Mouse (Mus musculus) embryonic facial prominence, embryonic 15.5 days (tissue): ENCODE data around the gene Srgap1. TPM values are rescaled to one million over a fixed set of nuclear protein-coding genes. Genes with fewer than 3 reads are reported as not detected.

ENCODE experiments used
- ATAC-seq: fragments of 200-750 bp; cut with Nextera tagmentation; 2 replicates; pipeline ENCODE4 v1.8.0; 2017; ENCODE audit warnings: low read depth, moderate TSS enrichment; ENCODE audit not compliant: insufficient number of reproducible peaks, low FRiP score, low TSS enrichment
- H3K27ac ChIP-seq: fragments of 300-500 bp; sonication (generic); replicated peaks from 2 replicates; pipeline ENCODE4 v1.5.1; 2015; ENCODE audit warnings: mild to moderate bottlenecking, inconsistent platforms
- H3K27me3 ChIP-seq: fragments of 300-500 bp; sonication (generic); 2 replicates; pipeline ENCODE4 v1.6.1; 2015; ENCODE audit warnings: inconsistent platforms
- H3K36me3 ChIP-seq: fragments of 300-500 bp; sonication (generic); 2 replicates; pipeline ENCODE4 v1.6.1; 2015; ENCODE audit warnings: mild to moderate bottlenecking, inconsistent platforms
- H3K4me1 ChIP-seq: fragments of 300-500 bp; sonication (generic); 2 replicates; pipeline ENCODE4 v1.6.1; 2015; ENCODE audit warnings: inconsistent platforms
- H3K4me2 ChIP-seq: fragments of 300-500 bp; sonication (generic); replicated peaks from 2 replicates; pipeline ENCODE4 v1.6.1; 2015; ENCODE audit warnings: mild to moderate bottlenecking, inconsistent platforms
- H3K4me3 ChIP-seq: fragments of 300-500 bp; sonication (generic); replicated peaks from 2 replicates; pipeline ENCODE4 v1.5.1; 2015; ENCODE audit warnings: mild to moderate bottlenecking, inconsistent platforms
- H3K9ac ChIP-seq: fragments of 300-500 bp; sonication (generic); 2 replicates; pipeline ENCODE4 v1.6.1; 2015; ENCODE audit warnings: inconsistent platforms
- H3K9me3 ChIP-seq: fragments of 300-500 bp; sonication (generic); replicated peaks from 2 replicates; pipeline ENCODE4 v1.6.1; 2016; ENCODE audit warnings: inconsistent platforms
- WGBS: fragments of 180-500 bp; shearing (Covaris S2); methylation state at CpG from one replicate; pipeline ENCODE4 v1.1.7; 2015; 5-methylcytosine and 5-hydroxymethylcytosine counted together
- polyA plus RNA-seq: library from polyadenylated mRNA; unstranded; fragments of >200 nt; fragmentation: Nextera tagmentation; extraction: Ambion mirVana; gene quantifications from 2 replicates; pipeline ENCODE4 v1.2.1, GENCODE M21; 2015

Gene Srgap1
- polyA plus RNA-seq, 1 experiment from 2014 or later = 13.1 TPM

DNA sequence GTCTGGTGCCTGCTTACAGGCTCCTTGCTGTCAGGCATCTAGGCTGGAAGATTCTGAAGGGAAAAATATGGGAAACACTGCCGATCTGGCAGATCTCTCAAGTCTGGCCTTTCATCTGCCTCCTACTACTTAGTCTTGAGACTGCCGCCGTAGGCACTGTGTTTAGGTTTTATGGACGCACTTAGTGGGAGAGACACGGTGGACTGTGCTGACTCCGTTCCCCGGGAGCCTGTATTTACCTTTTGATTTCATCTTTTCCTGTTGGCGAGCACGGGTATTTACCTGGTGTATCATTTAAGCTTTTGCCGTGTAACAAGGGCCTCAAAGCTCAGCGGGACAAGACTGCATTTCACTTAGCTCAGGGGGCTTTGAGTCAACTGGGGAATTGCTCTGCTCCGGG, 131.6 kb downstream of the Srgap1 start:
- ATAC-seq = no peak
- Histone ChIP-seq H3K36me3 (no peaks in the 10 kb centered on the region), H3K4me2 (no peak overlapping the region), H3K9ac (no peak overlapping the region), H3K4me1 (peaks cover 17% of the 10 kb centered on the region; the same call in 1 of the 2 replicates), H3K4me3 (no peak overlapping the region), H3K27ac (no peak overlapping the region), H3K27me3 (no peaks in the 10 kb centered on the region), H3K9me3 (no peaks in the 10 kb centered on the region)
- WGBS = 67% methylated on average over 12 of the region's 12 CpGs

GRCm38 (mm10) chr10:121904137-121904536, 143.0 kb downstream of the Srgap1 start:
- no peaks in the 10 kb centered on the region for H3K9me3 ChIP-seq
- WGBS = 41% methylated on average over 1 of the region's 1 CpGs
- ATAC-seq = no peak; the same call in 1 of the 2 replicates

DNA sequence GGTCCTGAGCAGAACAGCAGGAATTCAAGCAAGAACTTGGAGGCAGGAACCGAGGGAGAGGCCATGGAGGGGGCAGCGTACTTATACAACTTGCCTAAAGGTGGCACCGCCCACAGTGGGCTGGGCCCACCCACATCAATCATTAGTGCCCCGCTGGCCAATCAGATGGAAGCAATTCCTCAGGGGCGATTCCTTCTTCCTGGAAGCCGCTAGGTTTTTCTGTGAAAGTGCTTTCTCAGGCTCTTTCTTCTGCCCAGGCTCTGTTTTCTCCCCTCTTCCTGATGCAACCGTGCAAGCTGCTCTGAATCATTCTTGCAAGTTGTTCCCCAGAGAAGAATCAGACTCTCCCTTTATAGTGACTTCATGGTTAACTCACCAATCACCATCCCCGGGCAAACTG, 144.5 kb downstream of the Srgap1 start:
- no peak for ATAC-seq
- H3K4me3 ChIP-seq = no peak overlapping the region

More at GRCm38 (mm10) chr10:121904137-121904536, 143.0 kb downstream of the Srgap1 start:
- H3K9ac ChIP-seq = no peak overlapping the region
- no peak overlapping the region for H3K27ac ChIP-seq
- no peaks in the 10 kb centered on the region for H3K36me3 ChIP-seq
- 0 out of 2 replicates have a peak, but pooled peaks cover 4% of the 10 kb centered on the region for H3K4me1 ChIP-seq
- H3K4me3 ChIP-seq = no peak overlapping the region
- H3K4me2 ChIP-seq = no peak overlapping the region
- H3K27me3 ChIP-seq = no peaks in the 10 kb centered on the region

DNA sequence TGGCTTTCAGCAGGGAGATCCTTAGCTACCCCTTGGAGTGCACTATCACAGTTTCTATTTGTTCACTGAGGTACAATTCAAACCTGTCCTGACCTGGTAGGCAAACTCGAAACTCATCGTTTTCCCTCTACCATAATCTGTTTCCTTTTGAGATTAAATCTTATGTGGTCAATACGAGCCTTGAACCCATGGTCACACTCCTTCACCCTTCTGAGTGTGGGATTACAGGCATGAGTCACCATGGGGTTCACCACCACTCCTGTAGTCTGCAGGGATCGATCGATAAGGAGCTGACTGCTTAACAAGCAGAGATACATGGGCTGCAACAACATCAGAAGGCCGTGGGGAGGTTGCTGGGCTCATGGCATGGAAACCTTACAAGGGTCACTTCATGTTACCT, 146.3 kb downstream of the Srgap1 start:
- no peaks in the 10 kb centered on the region for H3K36me3 ChIP-seq
- WGBS = 80% methylated on average over 6 of the region's 6 CpGs
- no peak overlapping the region for H3K4me3 ChIP-seq
- no peak overlapping the region for H3K27ac ChIP-seq
- H3K4me1 ChIP-seq = 0 out of 2 replicates have a peak, but pooled peaks cover 4% of the 10 kb centered on the region
- no peak overlapping the region for H3K9ac ChIP-seq
- no peaks in the 10 kb centered on the region for H3K27me3 ChIP-seq
- no peak overlapping the region for H3K4me2 ChIP-seq
- ATAC-seq = no peak
- no peaks in the 10 kb centered on the region for H3K9me3 ChIP-seq

More for the DNA sequence above, 144.5 kb downstream of the Srgap1 start:
- 80% methylated on average over 8 of the region's 8 CpGs for WGBS
- Histone ChIP-seq H3K4me1 (0 out of 2 replicates have a peak, but pooled peaks cover 4% of the 10 kb centered on the region), H3K27ac (no peak overlapping the region), H3K36me3 (no peaks in the 10 kb centered on the region), H3K9ac (no peak overlapping the region), H3K27me3 (no peaks in the 10 kb centered on the region), H3K9me3 (no peaks in the 10 kb centered on the region), H3K4me2 (no peak overlapping the region)

DNA sequence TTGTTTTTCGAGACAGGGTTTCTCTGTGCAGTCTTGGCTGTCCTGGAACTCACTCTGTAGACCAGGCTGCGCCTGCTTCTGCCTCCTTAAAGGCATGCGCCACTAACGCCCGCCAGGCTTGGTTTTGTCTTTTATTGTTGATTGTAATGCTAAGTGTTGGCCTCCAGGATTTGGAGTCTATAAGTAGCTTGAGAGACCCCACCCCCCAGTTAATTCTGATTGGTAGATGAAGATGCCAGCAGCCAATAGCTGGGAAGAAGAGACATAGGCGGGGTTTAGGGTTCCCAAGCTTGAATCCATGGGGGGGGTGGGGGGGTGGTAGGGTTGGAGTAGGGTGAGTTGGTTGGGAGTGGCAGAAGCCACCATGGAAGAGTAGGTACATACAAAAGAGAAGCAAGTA, 147.4 kb downstream of the Srgap1 start:
- H3K27me3 ChIP-seq = no peaks in the 10 kb centered on the region

GRCm38 (mm10) chr10:121897835-121898370, 149.2 kb downstream of the Srgap1 start:
- Histone ChIP-seq H3K36me3 (no peaks in the 10 kb centered on the region), H3K9me3 (no peaks in the 10 kb centered on the region), H3K4me1 (no peaks in the 10 kb centered on the region), H3K27me3 (no peaks in the 10 kb centered on the region), H3K4me2 (no peak overlapping the region), H3K9ac (no peak overlapping the region), H3K27ac (no peak overlapping the region), H3K4me3 (no peak overlapping the region)
- no peak for ATAC-seq
- WGBS = 90% methylated on average over 2 of the region's 2 CpGs

More for the DNA sequence above, 147.4 kb downstream of the Srgap1 start:
- 93% methylated on average over 6 of the region's 6 CpGs for WGBS
- no peak overlapping the region for H3K4me2 ChIP-seq
- no peak for ATAC-seq
- H3K9ac ChIP-seq = no peak overlapping the region
- H3K36me3 ChIP-seq = no peaks in the 10 kb centered on the region
- no peaks in the 10 kb centered on the region for H3K9me3 ChIP-seq
- no peak overlapping the region for H3K27ac ChIP-seq
- no peak overlapping the region for H3K4me3 ChIP-seq
- H3K4me1 ChIP-seq = 0 out of 2 replicates have a peak, but pooled peaks cover 4% of the 10 kb centered on the region

DNA sequence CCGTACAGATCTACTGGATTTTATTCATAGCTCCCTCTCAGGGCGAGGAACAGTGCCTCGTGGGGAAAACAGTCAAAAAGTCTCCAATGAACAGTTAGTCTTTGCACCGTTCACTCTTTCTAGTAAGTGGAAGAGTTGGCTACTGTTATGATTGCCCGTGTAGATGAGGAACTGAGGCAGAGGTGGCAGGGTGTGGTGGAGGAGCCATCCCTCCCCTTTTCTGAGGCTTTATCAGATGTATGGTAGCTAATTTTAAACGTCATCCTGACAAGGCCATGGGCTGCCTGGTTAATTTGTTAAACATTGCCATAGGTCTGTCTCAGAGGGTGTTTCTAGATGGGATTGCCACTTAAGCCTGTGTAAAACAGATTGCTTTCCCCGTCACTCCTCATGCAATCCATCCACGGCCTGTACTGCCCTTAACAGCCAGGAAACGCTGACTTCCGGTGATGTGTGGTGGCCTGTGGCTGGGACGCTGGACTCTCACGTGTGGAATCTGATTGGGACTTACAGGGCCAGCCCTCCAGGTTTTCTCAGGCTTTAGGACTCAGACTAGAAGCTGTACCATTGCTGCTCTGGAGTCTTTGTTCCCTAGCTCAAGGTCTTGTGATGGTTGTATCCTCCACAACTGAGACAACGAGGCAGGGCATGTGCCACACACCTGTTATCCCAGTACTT, 155.6 kb downstream of the Srgap1 start:
- no peaks in the 10 kb centered on the region for H3K36me3 ChIP-seq
- ATAC-seq = no peak
- 73% methylated on average over 13 of the region's 13 CpGs for WGBS
- no peak overlapping the region for H3K27ac ChIP-seq
- H3K27me3 ChIP-seq = no peaks in the 10 kb centered on the region
- no peak overlapping the region for H3K9ac ChIP-seq
- H3K9me3 ChIP-seq = no peaks in the 10 kb centered on the region
- no peak overlapping the region for H3K4me2 ChIP-seq
- H3K4me1 ChIP-seq = peaks cover 6% of the 10 kb centered on the region
- no peak overlapping the region for H3K4me3 ChIP-seq

GRCm38 (mm10) chr10:121890061-121890460, 157.1 kb downstream of the Srgap1 start:
- H3K27ac ChIP-seq = no peak overlapping the region
- 73% methylated on average over 6 of the region's 6 CpGs for WGBS
- H3K9me3 ChIP-seq = no peaks in the 10 kb centered on the region
- H3K36me3 ChIP-seq = no peaks in the 10 kb centered on the region
- H3K27me3 ChIP-seq = no peaks in the 10 kb centered on the region
- H3K4me2 ChIP-seq = no peak overlapping the region
- ATAC-seq = no peak
- no peak overlapping the region for H3K4me3 ChIP-seq
- peaks cover 17% of the 10 kb centered on the region for H3K4me1 ChIP-seq
- no peak overlapping the region for H3K9ac ChIP-seq

DNA sequence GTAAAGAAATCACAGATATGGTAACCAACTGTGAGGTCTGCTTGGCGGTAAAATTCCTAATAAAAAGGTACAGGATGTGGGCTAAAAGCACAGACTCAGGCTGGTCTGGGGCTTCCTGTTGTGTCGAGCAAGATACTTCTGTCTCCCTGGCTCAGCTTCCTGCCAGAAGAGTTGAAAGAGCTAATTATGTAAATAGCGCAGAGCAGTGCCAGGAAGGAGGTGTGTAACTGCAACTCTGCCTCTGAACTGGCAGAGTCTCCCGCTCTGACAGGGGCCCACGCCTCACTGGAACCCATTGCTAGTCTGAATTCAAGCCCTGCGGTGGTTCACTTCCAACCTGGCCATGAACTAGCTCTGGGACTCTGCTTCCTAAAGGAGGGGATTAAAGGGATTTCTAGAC, 160.3 kb downstream of the Srgap1 start:
- Histone ChIP-seq H3K27ac (0 out of 2 replicates have a peak overlapping the region, but pooled peaks have one; percentile 2), H3K4me3 (no peak overlapping the region), H3K9ac (no peak overlapping the region), H3K9me3 (no peaks in the 10 kb centered on the region), H3K27me3 (no peaks in the 10 kb centered on the region), H3K4me1 (peaks cover 17% of the 10 kb centered on the region), H3K4me2 (no peak overlapping the region; the same call in 1 of the 2 replicates), H3K36me3 (no peaks in the 10 kb centered on the region)
- ATAC-seq = peak; percentile 44; the same call in 1 of the 2 replicates
- 18% methylated on average over 6 of the region's 6 CpGs for WGBS

DNA sequence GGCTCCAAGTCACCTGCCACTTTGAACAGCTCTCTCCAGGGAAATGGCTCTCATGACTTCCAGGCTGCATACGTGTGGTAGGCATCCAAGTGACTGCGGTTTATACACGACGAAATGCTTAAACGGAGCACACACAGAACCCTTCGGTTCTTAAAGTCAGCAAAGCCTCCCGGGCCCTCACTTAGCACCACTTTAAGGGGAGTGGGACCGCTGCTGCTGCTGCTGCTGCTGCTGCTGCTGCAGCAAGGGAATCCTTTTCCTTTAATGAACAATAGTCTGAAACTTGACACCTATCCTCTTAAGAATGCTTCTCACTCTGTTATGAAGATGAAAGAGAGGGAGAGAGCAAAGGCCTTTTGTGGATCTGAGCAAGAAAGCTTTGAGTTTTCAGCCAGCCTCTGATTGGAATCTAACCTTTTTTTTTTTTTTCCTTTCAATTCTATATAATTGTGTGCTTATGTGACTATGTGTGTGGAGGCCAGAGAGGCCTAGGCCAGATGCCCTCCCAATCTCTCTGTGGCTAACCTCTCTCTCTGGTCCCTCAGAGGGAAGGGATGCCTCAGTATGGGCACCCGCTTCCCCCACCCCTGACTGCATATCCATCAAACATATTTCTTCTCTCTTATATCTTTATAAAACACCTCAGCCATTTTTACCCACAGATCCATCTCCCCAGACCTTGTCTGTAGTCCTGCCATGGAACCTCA, 161.4 kb downstream of the Srgap1 start:
- no peaks in the 10 kb centered on the region for H3K36me3 ChIP-seq
- no peak overlapping the region for H3K9ac ChIP-seq
- H3K4me3 ChIP-seq = no peak overlapping the region
- no peaks in the 10 kb centered on the region for H3K27me3 ChIP-seq
- H3K4me1 ChIP-seq = peaks cover 17% of the 10 kb centered on the region
- no peak for ATAC-seq
- WGBS = 21% methylated on average over 9 of the region's 9 CpGs
- H3K27ac ChIP-seq = peak overlapping the region; percentile 2; the same call in 1 of the 2 replicates
- H3K4me2 ChIP-seq = no peak overlapping the region
- no peaks in the 10 kb centered on the region for H3K9me3 ChIP-seq

- Histone ChIP-seq H3K4me1 (peaks cover 17% of the 10 kb centered on the region), H3K4me2 (no peak overlapping the region), H3K27ac (no peak overlapping the region), H3K27me3 (no peaks in the 10 kb centered on the region), H3K36me3 (no peaks in the 10 kb centered on the region), H3K9ac (no peak overlapping the region), H3K9me3 (no peaks in the 10 kb centered on the region), H3K4me3 (no peak overlapping the region)
- ATAC-seq = no peak
- WGBS = 53% methylated on average over 6 of the region's 6 CpGs
These were observed 164.7 kb downstream of the Srgap1 start for GRCm38 (mm10) chr10:121882461-121882860.
